Mouse (Mus musculus) ovary, adult 2 months (tissue): Measurements from ENCODE around the gene Kir3dl2. TPM values are rescaled to one million over a fixed set of nuclear protein-coding genes. Genes with fewer than 3 reads are reported as not detected.

Experiments
- polyA plus RNA-seq: library from polyadenylated mRNA; depleted of rRNA; stranded (reverse); fragments of >200 nt; gene quantifications from 2 replicates; pipeline ENCODE4 v1.2.3, GENCODE M21; 2012; rRNA removed

The Kir3dl2 gene
- polyA plus RNA-seq, result not detected in 2 replicates

GRCm38 (mm10) chrX:136543956-136544355 is at the start of gene Kir3dl2:
Gene Kir3dl2 (minus strand): TSS chrX:136544056.

DNA sequence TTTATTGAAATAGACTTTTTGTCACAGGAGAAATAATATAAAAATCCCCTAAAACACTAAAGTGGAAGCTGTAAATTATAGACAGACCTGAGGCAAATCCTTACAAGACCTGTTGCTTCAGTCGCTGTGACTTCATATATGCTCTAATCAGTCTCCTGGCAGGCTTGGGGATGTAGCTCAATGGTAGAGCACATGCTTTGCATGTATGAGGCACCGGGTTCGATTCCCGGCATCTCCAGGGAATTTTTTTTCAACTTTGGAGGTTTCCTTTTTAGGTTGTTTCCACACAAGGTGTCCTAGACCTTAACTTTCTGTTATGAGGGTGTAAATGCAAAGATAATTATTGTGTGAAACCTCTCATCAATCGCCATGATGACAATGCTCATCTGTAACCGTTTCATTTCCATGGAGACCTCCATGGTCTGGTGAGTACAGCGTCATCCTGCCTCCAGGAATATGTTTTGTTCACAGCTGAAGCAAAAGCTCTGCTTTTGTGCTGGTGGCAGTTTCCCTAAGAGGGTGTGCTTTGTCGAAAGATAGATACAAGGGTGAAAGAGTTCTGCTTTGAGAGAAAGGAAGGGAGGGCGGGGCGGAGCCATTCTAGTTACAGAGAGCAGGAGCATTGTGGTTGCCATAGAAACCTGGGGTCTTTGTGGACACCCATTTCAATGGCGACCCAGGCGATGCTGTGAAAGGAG is 46.5 kb upstream of the Kir3dl2 start, which contains the start of gene Tceal3:
Gene Tceal3, plus strand, starts transcription at position 644 of the 698 bp plus-strand sequence.

GRCm38 (mm10) chrX:136517699-136518098 is 26.2 kb downstream of the Kir3dl2 start, which contains the start of gene Kir3dl1:
Gene Kir3dl1 (plus strand): TSS chrX:136517999.

Other genes starting within 250 kb of the Kir3dl2 start
- not detected in 2 replicates for gene Kir3dl1, start 26.1 kb downstream of the Kir3dl2 start, polyA plus RNA-seq
- gene Tceal3, start 46.8 kb upstream of the Kir3dl2 start, polyA plus RNA-seq, result 4.4 and 5.6 TPM in 2 replicates
- 1.8 and 1.9 TPM in 2 replicates for gene Tceal1, start 163.9 kb upstream of the Kir3dl2 start, polyA plus RNA-seq
- 30.6 and 33.0 TPM in 2 replicates for gene Morf4l2, start 199.6 kb upstream of the Kir3dl2 start, polyA plus RNA-seq
- not detected in 2 replicates for gene Glra4, start 236.1 kb upstream of the Kir3dl2 start, polyA plus RNA-seq